Mouse (Mus musculus): ENCODE measurements around the gene Parp16. TPM values are rescaled to one million over a fixed set of nuclear protein-coding genes. Genes with fewer than 3 reads are reported as not detected.

The Parp16 gene
- polyA plus RNA-seq, 1 experiment from 2014 or later, result 11.2 TPM

GRCm38 (mm10) chr9:65241973-65242372 lies 46.8 kb downstream of the Parp16 start:
- Histone ChIP-seq H3K4me2 (ENCODE audit: low read depth, low read length) (no peak overlapping the region), H3K36me3 (ENCODE audit: control insufficient read depth, insufficient read depth) (no peaks in the 10 kb centered on the region), H3K27me3 (ENCODE audit: control insufficient read depth, insufficient read depth, low read depth, low read length) (no peaks in the 10 kb centered on the region), H3K9ac (ENCODE audit: low read depth, low read length) (no peak overlapping the region), H3K27ac (ENCODE audit: low read length) (no peak overlapping the region), H3K9me3 (replicated peaks; ENCODE audit: control insufficient read depth, low read length) (no peaks in the 10 kb centered on the region), H3K4me3 (ENCODE audit: low read depth, low read length) (no peak overlapping the region), H3K4me1 (ENCODE audit: control insufficient read depth, low read depth, low read length) (peaks cover 8% of the 10 kb centered on the region)
- no peak for ATAC-seq (ENCODE audit: low read depth)
- 42% methylated on average over 5 of the region's 5 CpGs for WGBS (ENCODE audit: insufficient replicate concordance)

GRCm38 (mm10) chr9:65243249-65243648 lies 48.1 kb downstream of the Parp16 start:
- no peak overlapping the region for H3K4me2 ChIP-seq (ENCODE audit: low read depth, low read length)
- no peaks in the 10 kb centered on the region for H3K9me3 ChIP-seq (replicated peaks; ENCODE audit: control insufficient read depth, low read length)
- 52% methylated on average over 4 of the region's 4 CpGs for WGBS (ENCODE audit: insufficient replicate concordance)
- H3K9ac ChIP-seq (ENCODE audit: low read depth, low read length), result no peak overlapping the region
- ATAC-seq (ENCODE audit: low read depth), result no peak
- H3K4me3 ChIP-seq (ENCODE audit: low read depth, low read length), result no peak overlapping the region
- H3K36me3 ChIP-seq (ENCODE audit: control insufficient read depth, insufficient read depth), result no peaks in the 10 kb centered on the region
- no peak overlapping the region for H3K27ac ChIP-seq (ENCODE audit: low read length)
- no peaks in the 10 kb centered on the region for H3K27me3 ChIP-seq (ENCODE audit: control insufficient read depth, insufficient read depth, low read depth, low read length)
- peaks cover 8% of the 10 kb centered on the region for H3K4me1 ChIP-seq (ENCODE audit: control insufficient read depth, low read depth, low read length)

GRCm38 (mm10) chr9:65244036-65244806 lies 49.1 kb downstream of the Parp16 start:
- Histone ChIP-seq H3K9me3 (replicated peaks; ENCODE audit: control insufficient read depth, low read length) (no peaks in the 10 kb centered on the region), H3K4me2 (ENCODE audit: low read depth, low read length) (no peak overlapping the region), H3K27ac (ENCODE audit: low read length) (no peak overlapping the region), H3K27me3 (ENCODE audit: control insufficient read depth, insufficient read depth, low read depth, low read length) (no peaks in the 10 kb centered on the region), H3K36me3 (ENCODE audit: control insufficient read depth, insufficient read depth) (no peaks in the 10 kb centered on the region), H3K4me1 (ENCODE audit: control insufficient read depth, low read depth, low read length) (peaks cover 8% of the 10 kb centered on the region), H3K4me3 (ENCODE audit: low read depth, low read length) (no peak overlapping the region), H3K9ac (ENCODE audit: low read depth, low read length) (peak overlapping the region; percentile 12; the same call in 1 of the 2 replicates)
- 38% methylated on average over 9 of the region's 9 CpGs for WGBS (ENCODE audit: insufficient replicate concordance)
- ATAC-seq (ENCODE audit: low read depth), result 0 out of 2 replicates have a peak, but pooled peaks have one; percentile 27

- WGBS (ENCODE audit: insufficient replicate concordance), result 55% methylated on average over 16 of the region's 16 CpGs
- no peak for ATAC-seq (ENCODE audit: low read depth)
- H3K9ac ChIP-seq (ENCODE audit: low read depth, low read length), result no peak overlapping the region
Measured at GRCm38 (mm10) chr9:65247502-65248376, 52.6 kb downstream of the Parp16 start.

GRCm38 (mm10) chr9:65248377-65248690 lies 53.2 kb downstream of the Parp16 start:
- Histone ChIP-seq H3K9me3 (replicated peaks; ENCODE audit: control insufficient read depth, low read length) (no peaks in the 10 kb centered on the region), H3K36me3 (ENCODE audit: control insufficient read depth, insufficient read depth) (no peaks in the 10 kb centered on the region), H3K4me1 (ENCODE audit: control insufficient read depth, low read depth, low read length) (peaks cover 8% of the 10 kb centered on the region), H3K4me3 (ENCODE audit: low read depth, low read length) (no peak overlapping the region), H3K27me3 (ENCODE audit: control insufficient read depth, insufficient read depth, low read depth, low read length) (no peaks in the 10 kb centered on the region), H3K4me2 (ENCODE audit: low read depth, low read length) (no peak overlapping the region), H3K27ac (ENCODE audit: low read length) (no peak overlapping the region), H3K9ac (ENCODE audit: low read depth, low read length) (no peak overlapping the region)
- 78% methylated on average over 5 of the region's 5 CpGs for WGBS (ENCODE audit: insufficient replicate concordance)
- ATAC-seq (ENCODE audit: low read depth), result no peak

More at GRCm38 (mm10) chr9:65247502-65248376, 52.6 kb downstream of the Parp16 start:
- Histone ChIP-seq H3K4me1 (ENCODE audit: control insufficient read depth, low read depth, low read length) (peaks cover 8% of the 10 kb centered on the region), H3K36me3 (ENCODE audit: control insufficient read depth, insufficient read depth) (no peaks in the 10 kb centered on the region), H3K9me3 (replicated peaks; ENCODE audit: control insufficient read depth, low read length) (no peaks in the 10 kb centered on the region), H3K4me3 (ENCODE audit: low read depth, low read length) (no peak overlapping the region), H3K4me2 (ENCODE audit: low read depth, low read length) (no peak overlapping the region), H3K27ac (ENCODE audit: low read length) (no peak overlapping the region), H3K27me3 (ENCODE audit: control insufficient read depth, insufficient read depth, low read depth, low read length) (no peaks in the 10 kb centered on the region)

- H3K9me3 ChIP-seq (replicated peaks; ENCODE audit: control insufficient read depth, low read length), result no peaks in the 10 kb centered on the region
Measured at GRCm38 (mm10) chr9:65252026-65252425, 56.9 kb downstream of the Parp16 start.

GRCm38 (mm10) chr9:65255906-65256600 lies 60.9 kb downstream of the Parp16 start:
- Histone ChIP-seq H3K4me3 (ENCODE audit: low read depth, low read length) (no peak overlapping the region), H3K36me3 (ENCODE audit: control insufficient read depth, insufficient read depth) (no peaks in the 10 kb centered on the region), H3K4me1 (ENCODE audit: control insufficient read depth, low read depth, low read length) (no peaks in the 10 kb centered on the region), H3K27ac (ENCODE audit: low read length) (no peak overlapping the region), H3K4me2 (ENCODE audit: low read depth, low read length) (no peak overlapping the region), H3K9me3 (replicated peaks; ENCODE audit: control insufficient read depth, low read length) (no peaks in the 10 kb centered on the region), H3K27me3 (ENCODE audit: control insufficient read depth, insufficient read depth, low read depth, low read length) (no peaks in the 10 kb centered on the region), H3K9ac (ENCODE audit: low read depth, low read length) (no peak overlapping the region)
- no peak for ATAC-seq (ENCODE audit: low read depth)
- 67% methylated on average over 11 of the region's 11 CpGs for WGBS (ENCODE audit: insufficient replicate concordance)

More at GRCm38 (mm10) chr9:65252026-65252425, 56.9 kb downstream of the Parp16 start:
- WGBS (ENCODE audit: insufficient replicate concordance), result 68% methylated on average over 3 of the region's 3 CpGs
- H3K27me3 ChIP-seq (ENCODE audit: control insufficient read depth, insufficient read depth, low read depth, low read length), result no peaks in the 10 kb centered on the region
- H3K4me1 ChIP-seq (ENCODE audit: control insufficient read depth, low read depth, low read length), result no peaks in the 10 kb centered on the region
- H3K4me3 ChIP-seq (ENCODE audit: low read depth, low read length), result no peak overlapping the region
- no peaks in the 10 kb centered on the region for H3K36me3 ChIP-seq (ENCODE audit: control insufficient read depth, insufficient read depth)
- no peak overlapping the region for H3K9ac ChIP-seq (ENCODE audit: low read depth, low read length)
- no peak for ATAC-seq (ENCODE audit: low read depth)
- H3K4me2 ChIP-seq (ENCODE audit: low read depth, low read length), result no peak overlapping the region
- no peak overlapping the region for H3K27ac ChIP-seq (ENCODE audit: low read length)

- Histone ChIP-seq H3K9me3 (replicated peaks; ENCODE audit: control insufficient read depth, low read length) (no peaks in the 10 kb centered on the region), H3K4me2 (ENCODE audit: low read depth, low read length) (no peak overlapping the region), H3K36me3 (ENCODE audit: control insufficient read depth, insufficient read depth) (no peaks in the 10 kb centered on the region), H3K4me3 (ENCODE audit: low read depth, low read length) (no peak overlapping the region), H3K9ac (ENCODE audit: low read depth, low read length) (no peak overlapping the region), H3K27ac (ENCODE audit: low read length) (no peak overlapping the region), H3K27me3 (ENCODE audit: control insufficient read depth, insufficient read depth, low read depth, low read length) (no peaks in the 10 kb centered on the region), H3K4me1 (ENCODE audit: control insufficient read depth, low read depth, low read length) (no peaks in the 10 kb centered on the region)
- no peak for ATAC-seq (ENCODE audit: low read depth)
- 62% methylated on average over 9 of the region's 9 CpGs for WGBS (ENCODE audit: insufficient replicate concordance)
Measured at GRCm38 (mm10) chr9:65257218-65257910, 62.2 kb downstream of the Parp16 start.

All from liver, embryonic 16.5 days (tissue).